Mouse (Mus musculus) kidney, embryonic 14.5 days (tissue): ENCODE measurements around the gene Uqcc3. TPM values are rescaled to one million over a fixed set of nuclear protein-coding genes. Genes with fewer than 3 reads are reported as not detected.

Source experiments
- ATAC-seq: fragments of 200-750 bp; cut with Nextera tagmentation; 2 replicates; pipeline ENCODE4 v1.8.0; 2017; ENCODE audit warnings: moderate number of reproducible peaks, mild to moderate bottlenecking, moderate TSS enrichment, moderate library complexity; ENCODE audit not compliant: low FRiP score, low TSS enrichment
- H3K27ac ChIP-seq: fragments of 300-500 bp; sonication (generic); 2 replicates; pipeline ENCODE4 v1.5.1; 2014; ENCODE audit warnings: low read depth, mild to moderate bottlenecking, low read length, moderate library complexity, mixed read lengths
- H3K27me3 ChIP-seq: fragments of 300-500 bp; sonication (generic); 2 replicates; pipeline ENCODE4 v1.6.1; 2014; ENCODE audit warnings: mild to moderate bottlenecking, low read length; ENCODE audit not compliant: control insufficient read depth, insufficient read depth
- H3K36me3 ChIP-seq: fragments of 300-500 bp; sonication (generic); 2 replicates; pipeline ENCODE4 v1.6.1; 2014; ENCODE audit warnings: low read length, mixed read lengths; ENCODE audit not compliant: control insufficient read depth, insufficient read depth
- H3K4me1 ChIP-seq: fragments of 300-500 bp; sonication (generic); 2 replicates; pipeline ENCODE4 v1.6.1; 2014; ENCODE audit warnings: low read length, mixed read lengths; ENCODE audit not compliant: control insufficient read depth, insufficient read depth
- H3K4me2 ChIP-seq: fragments of 300-500 bp; sonication (generic); replicated peaks from 2 replicates; pipeline ENCODE4 v1.6.1; 2014; ENCODE audit warnings: low read depth, mild to moderate bottlenecking, low read length
- H3K4me3 ChIP-seq: fragments of 300-500 bp; sonication (generic); 2 replicates; pipeline ENCODE4 v1.5.1; 2014; ENCODE audit warnings: mild to moderate bottlenecking, low read length
- H3K9ac ChIP-seq: fragments of 300-500 bp; sonication (generic); 2 replicates; pipeline ENCODE4 v1.6.1; 2014; ENCODE audit warnings: low read depth, mild to moderate bottlenecking, low read length, moderate library complexity
- H3K9me3 ChIP-seq: fragments of 300-500 bp; sonication (generic); 2 replicates; pipeline ENCODE4 v1.6.1; 2016; ENCODE audit warnings: low read length; ENCODE audit not compliant: control insufficient read depth
- WGBS: fragments of 180-500 bp; shearing (Covaris S2); extraction: QIAGEN DNeasy Blood & Tissue Kit; methylation state at CpG from one replicate; pipeline ENCODE4 v1.1.7; 2014; 5-methylcytosine and 5-hydroxymethylcytosine counted together
- microRNA-seq: library from miRNA; unstranded; fragments of <30 nt; microRNA quantifications from one replicate; pipeline ENCODE4, GENCODE M21; 2016
- polyA plus RNA-seq: library from polyadenylated mRNA; unstranded; fragments of >200 nt; fragmentation: Nextera tagmentation; extraction: Ambion mirVana; gene quantifications from 2 replicates; pipeline ENCODE4 v1.2.1, GENCODE M21; 2014

The Uqcc3 gene
- polyA plus RNA-seq, 1 experiment from 2014 or later = 63.1 TPM

- Histone ChIP-seq H3K27me3 (no peaks in the 10 kb centered on the region), H3K4me1 (no peaks in the 10 kb centered on the region), H3K9ac (no peak overlapping the region), H3K4me2 (no peak overlapping the region), H3K9me3 (no peaks in the 10 kb centered on the region), H3K36me3 (peaks cover 96% of the 10 kb centered on the region), H3K27ac (no peak overlapping the region), H3K4me3 (no peak overlapping the region)
- WGBS = 86% methylated on average over 11 of the region's 11 CpGs
- ATAC-seq = no peak
These were observed 49.5 kb downstream of the Uqcc3 start for GRCm38 (mm10) chr19:8831262-8831661.

DNA sequence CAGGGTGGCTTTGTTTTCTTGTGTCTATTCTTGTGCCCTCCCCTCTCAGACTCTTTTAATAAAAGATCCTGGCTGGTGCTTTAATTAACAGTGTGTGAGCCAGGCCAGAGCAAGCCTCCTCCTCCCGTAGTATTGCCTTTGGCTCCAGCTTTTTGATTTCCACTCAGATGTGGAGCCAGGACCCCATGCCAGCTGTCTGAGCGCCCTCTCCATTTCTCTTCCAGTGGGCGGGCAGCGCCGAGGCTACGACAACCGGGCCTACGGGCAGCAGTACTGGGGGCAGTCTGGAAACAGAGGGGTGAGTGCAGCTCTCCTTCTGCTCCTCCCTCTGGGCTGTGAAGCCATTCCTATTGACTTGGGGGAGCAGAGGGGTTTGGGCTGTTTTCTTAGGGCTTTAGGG lies 50.1 kb downstream of the Uqcc3 start:
- Histone ChIP-seq H3K9me3 (no peaks in the 10 kb centered on the region), H3K4me1 (no peaks in the 10 kb centered on the region), H3K9ac (no peak overlapping the region), H3K27me3 (no peaks in the 10 kb centered on the region), H3K4me2 (no peak overlapping the region), H3K27ac (no peak overlapping the region), H3K4me3 (no peak overlapping the region), H3K36me3 (peaks cover 100% of the 10 kb centered on the region)
- WGBS = 92% methylated on average over 8 of the region's 8 CpGs
- no peak for ATAC-seq

Small RNA genes lying within 50 kb of the gene (microRNA-seq; reads per million reads assigned to microRNA genes)
- not detected for gene Mir5136

Other genes with a start within 250 kb of the Uqcc3 start
- 0.13 TPM in 1 of 2 replicates, not detected in the other for gene Chrm1, start 217.1 kb downstream of the Uqcc3 start, polyA plus RNA-seq
- gene Slc3a2, start 157.6 kb downstream of the Uqcc3 start, polyA plus RNA-seq = 114 and 123 TPM in 2 replicates
- gene Wdr74, start 145.1 kb downstream of the Uqcc3 start, polyA plus RNA-seq = 82.9 and 97.3 TPM in 2 replicates
- 0.70 and 2.3 TPM in 2 replicates for gene 1700092M07Rik, start 140.2 kb downstream of the Uqcc3 start, polyA plus RNA-seq
- gene Stx5a, start 139.5 kb downstream of the Uqcc3 start, polyA plus RNA-seq = 114 and 128 TPM in 2 replicates
- gene Nxf1, start 123.8 kb downstream of the Uqcc3 start, polyA plus RNA-seq = 155 and 198 TPM in 2 replicates
- gene Tmem223, start 109.9 kb downstream of the Uqcc3 start, polyA plus RNA-seq = 232 and 238 TPM in 2 replicates
- 80.4 and 91.0 TPM in 2 replicates for gene Tmem179b, start 106.5 kb downstream of the Uqcc3 start, polyA plus RNA-seq
- 21.7 and 22.9 TPM in 2 replicates for gene Taf6l, start 94.5 kb downstream of the Uqcc3 start, polyA plus RNA-seq
- gene Polr2g, start 82.3 kb downstream of the Uqcc3 start, polyA plus RNA-seq = 188 and 230 TPM in 2 replicates
- 4.0 and 5.1 TPM in 2 replicates for gene Zbtb3, start 78.4 kb downstream of the Uqcc3 start, polyA plus RNA-seq
- 40.0 and 61.0 TPM in 2 replicates for gene Ttc9c, start 61.6 kb downstream of the Uqcc3 start, polyA plus RNA-seq
- gene Hnrnpul2, start 60.9 kb downstream of the Uqcc3 start, polyA plus RNA-seq = 9.3 and 10.5 TPM in 2 replicates
- not detected in 2 replicates for gene AC129217.1, start 51.1 kb downstream of the Uqcc3 start, polyA plus RNA-seq
- 40.2 and 42.2 TPM in 2 replicates for gene Bscl2, start 43.5 kb downstream of the Uqcc3 start, polyA plus RNA-seq
- 3.6 and 3.7 TPM in 2 replicates for gene Gng3, start 41.7 kb downstream of the Uqcc3 start, polyA plus RNA-seq
- 0.17 and 0.62 TPM in 2 replicates for gene Lrrn4cl, start 30.2 kb downstream of the Uqcc3 start, polyA plus RNA-seq
- gene Ubxn1, start 9.4 kb downstream of the Uqcc3 start, polyA plus RNA-seq = 197 and 222 TPM in 2 replicates
- 98.0 and 116 TPM in 2 replicates for gene Lbhd1, start 2.8 kb upstream of the Uqcc3 start, polyA plus RNA-seq
- not detected in 2 replicates for gene Gm49403, start 3.0 kb upstream of the Uqcc3 start, polyA plus RNA-seq
- 112 and 133 TPM in 2 replicates for gene 1810009A15Rik, start 7.9 kb upstream of the Uqcc3 start, polyA plus RNA-seq
- not detected in 2 replicates for gene Gm49416, start 8.0 kb upstream of the Uqcc3 start, polyA plus RNA-seq
- 27.7 and 38.2 TPM in 2 replicates for gene Ints5, start 12.1 kb upstream of the Uqcc3 start, polyA plus RNA-seq
- 67.1 and 114 TPM in 2 replicates for gene Ganab, start 17.1 kb upstream of the Uqcc3 start, polyA plus RNA-seq
- gene B3gat3, start 39.5 kb upstream of the Uqcc3 start, polyA plus RNA-seq = 33.5 and 38.8 TPM in 2 replicates
- gene Rom1, start 48.4 kb upstream of the Uqcc3 start, polyA plus RNA-seq = 1.2 and 2.0 TPM in 2 replicates
- gene Eml3, start 48.6 kb upstream of the Uqcc3 start, polyA plus RNA-seq = 17.6 and 18.7 TPM in 2 replicates
- gene Mta2, start 61.0 kb upstream of the Uqcc3 start, polyA plus RNA-seq = 45.3 and 67.2 TPM in 2 replicates
- gene Tut1, start 72.9 kb upstream of the Uqcc3 start, polyA plus RNA-seq = 25.1 and 31.7 TPM in 2 replicates
- gene Eef1g, start 86.1 kb upstream of the Uqcc3 start, polyA plus RNA-seq = 479 and 516 TPM in 2 replicates
- 7.0 and 10.0 TPM in 2 replicates for gene Ahnak, start 108.4 kb upstream of the Uqcc3 start, polyA plus RNA-seq
- not detected in 2 replicates for gene Scgb1a1, start 207.0 kb upstream of the Uqcc3 start, polyA plus RNA-seq